29 mouse cellular contexts compared by ENCODE assay signal in the genomic region with DNA sequence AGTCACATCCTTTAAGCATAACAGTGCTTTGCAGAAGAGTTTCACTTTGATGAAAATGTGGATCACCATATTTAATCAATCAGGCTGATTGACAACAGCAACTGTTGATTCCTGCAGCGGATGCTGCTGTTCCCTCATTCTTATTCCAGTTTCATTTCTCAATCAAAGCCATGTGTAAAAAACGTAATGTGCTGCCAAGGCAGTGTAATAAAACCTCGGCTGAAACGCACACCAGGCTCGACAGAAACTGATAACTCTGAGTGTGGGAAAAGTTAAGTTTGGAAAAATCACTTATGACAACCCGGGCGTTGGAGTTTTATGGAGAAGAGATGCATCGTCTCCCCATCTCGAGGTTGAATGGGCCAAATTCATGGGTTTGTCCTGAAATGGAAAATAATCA.
A peak's percentile ranks its signal among the peaks of the same experiment; 100 is the strongest.
DNase-seq lines count a peak whose midpoint lies in the region; ATAC-seq and TF ChIP-seq lines count a peak whose summit lies in the region.
"Had no signal": no experiment of that assay in that cellular context is flagged by ENCODE, and none has a peak within 500 bp of the region (broad histone marks: within the 10 kb centered on the region; RNA-seq: fewer than 3 reads in every experiment).

No protein-coding gene starts in this region.

- H3K27me3 ChIP-seq in heart, embryonic 12.5 days (replicated peaks), result no peaks in the 10 kb centered on the region
- H3K27me3 ChIP-seq in limb, embryonic 15.5 days, result no peaks in the 10 kb centered on the region
- H3K27me3 ChIP-seq: embryonic facial prominence, embryonic 12.5 days; forebrain, embryonic 12.5 days; hindbrain, embryonic 15.5 days; lung, embryonic 15.5 days; megakaryocyte, embryonic 14.5 days; midbrain, embryonic 13.5 days had no signal

- 70% methylated on average over 9 of the region's 9 CpGs for WGBS in heart, embryonic 12.5 days
- 33% methylated on average over 9 of the region's 9 CpGs for WGBS in limb, embryonic 15.5 days
- WGBS in lung, adult 2 months, result 61% methylated on average over 9 of the region's 9 CpGs

- no peak overlapping the region for H3K27ac ChIP-seq in heart, embryonic 12.5 days (ENCODE audit: poor library complexity, severe bottlenecking)
- peak overlapping the region; percentile 54; the same call in 1 of the 2 replicates for H3K27ac ChIP-seq in limb, embryonic 15.5 days
- H3K27ac ChIP-seq: embryonic facial prominence, embryonic 12.5 days; forebrain, embryonic 12.5 days; hindbrain, embryonic 10.5 days; hindbrain, embryonic 15.5 days; left cerebral cortex, adult 2 months; liver, embryonic 14.5 days; lung, embryonic 15.5 days; midbrain, embryonic 13.5 days had no signal

- no peak for TF ChIP-seq POLR2A in lung, adult 2 months (IDR thresholded peaks at IDR 0.05; ENCODE audit: borderline replicate concordance, extremely low read depth, low read depth, low read length)

- no peak for ATAC-seq in heart, embryonic 12.5 days (ENCODE audit: insufficient number of reproducible peaks, low FRiP score)
- no peak for ATAC-seq in limb, embryonic 15.5 days (ENCODE audit: insufficient number of reproducible peaks, low FRiP score, low TSS enrichment, low read depth)
- ATAC-seq: activated CD4-positive, CD25-positive, alpha-beta regulatory T cell, adult 4 months; forebrain, postnatal 0 days; inflammation-experienced regulatory T-cells, adult 6 months; midbrain, embryonic 13.5 days had no signal

- no peak overlapping the region for H3K4me2 ChIP-seq in heart, embryonic 12.5 days
- H3K4me2 ChIP-seq in limb, embryonic 15.5 days, result no peak overlapping the region
- H3K4me2 ChIP-seq: embryonic facial prominence, embryonic 12.5 days; forebrain, embryonic 12.5 days; hindbrain, embryonic 15.5 days; lung, embryonic 15.5 days; midbrain, embryonic 13.5 days had no signal

- H3K9me3 ChIP-seq in heart, embryonic 12.5 days (replicated peaks), result no peaks in the 10 kb centered on the region
- H3K9me3 ChIP-seq in limb, embryonic 15.5 days, result no peaks in the 10 kb centered on the region
- H3K9me3 ChIP-seq: embryonic facial prominence, embryonic 12.5 days; forebrain, embryonic 12.5 days; hindbrain, embryonic 10.5 days; hindbrain, embryonic 15.5 days; lung, embryonic 15.5 days; midbrain, embryonic 13.5 days had no signal

- TF ChIP-seq CTCF in lung, adult 2 months (IDR thresholded peaks at IDR 0.05; ENCODE audit: insufficient read depth, low read length), result no peak

- no peak overlapping the region for H3K4me3 ChIP-seq in heart, embryonic 12.5 days
- H3K4me3 ChIP-seq in limb, embryonic 15.5 days, result no peak overlapping the region
- H3K4me3 ChIP-seq in lung, adult 2 months (replicated peaks; ENCODE audit: extremely low read depth, low read depth, low read length), result no peak overlapping the region
- H3K4me3 ChIP-seq: embryonic facial prominence, embryonic 12.5 days; forebrain, embryonic 12.5 days; hindbrain, embryonic 10.5 days; hindbrain, embryonic 15.5 days; left cerebral cortex, adult 2 months; lung, embryonic 15.5 days; megakaryocyte, embryonic 14.5 days; midbrain, embryonic 13.5 days had no signal

- no peaks in the 10 kb centered on the region for H3K36me3 ChIP-seq in heart, embryonic 12.5 days
- no peaks in the 10 kb centered on the region for H3K36me3 ChIP-seq in limb, embryonic 15.5 days
- H3K36me3 ChIP-seq: embryonic facial prominence, embryonic 12.5 days; forebrain, embryonic 12.5 days; hindbrain, embryonic 10.5 days; hindbrain, embryonic 15.5 days; lung, embryonic 15.5 days; midbrain, embryonic 13.5 days had no signal

- peak; percentile 7 to 14 for DNase-seq in heart, adult 18-20 months
- DNase-seq in NIH3T3 (ENCODE audit: low read depth), result peak; percentile 81
- peak; percentile 48 for DNase-seq in adipocyte (ENCODE audit: low spot score)
- no peak for DNase-seq in lung, adult 2 months
- DNase-seq in lung, postnatal 14 days, result no peak
- DNase-seq: adrenal gland, adult 8-10 months; B cell, adult 2 months; cerebellum, adult 2 months; cerebellum, postnatal 14 days; forebrain, postnatal 0 days; gastrocnemius, postnatal 36 days; kidney, adult 11 months; kidney, postnatal 14 days; liver; lung, postnatal 36 days; thymus, postnatal 25 days had no signal

- H3K4me1 ChIP-seq in heart, embryonic 12.5 days (replicated peaks), result no peaks in the 10 kb centered on the region
- peaks cover 7% of the 10 kb centered on the region; the same call in 1 of the 2 replicates for H3K4me1 ChIP-seq in limb, embryonic 15.5 days
- no peaks in the 10 kb centered on the region for H3K4me1 ChIP-seq in lung, adult 2 months (ENCODE audit: control insufficient read depth, insufficient read depth, low read length)
- H3K4me1 ChIP-seq: embryonic facial prominence, embryonic 12.5 days; forebrain, embryonic 12.5 days; hindbrain, embryonic 10.5 days; hindbrain, embryonic 15.5 days; lung, embryonic 15.5 days; megakaryocyte, embryonic 14.5 days; midbrain, embryonic 13.5 days had no signal

- H3K9ac ChIP-seq in heart, embryonic 12.5 days, result no peak overlapping the region
- no peak overlapping the region for H3K9ac ChIP-seq in limb, embryonic 15.5 days
- H3K9ac ChIP-seq: embryonic facial prominence, embryonic 12.5 days; forebrain, embryonic 12.5 days; forebrain, postnatal 0 days; hindbrain, embryonic 15.5 days; liver, embryonic 14.5 days; lung, embryonic 15.5 days; midbrain, embryonic 13.5 days had no signal

Comparison
In these comparisons a context has a peak if more than half of its experiments do, and no peak if none do; other contexts are left out.
1. DNase-seq: peak in heart, adult 18-20 months (2 of 2), NIH3T3 (single experiment) and adipocyte (single experiment); none in lung, adult 2 months (single experiment) and lung, postnatal 14 days (single experiment).